Mouse (Mus musculus) olfactory bulb, adult 2 months (tissue): ENCODE data around the gene Gna12.

Source experiments
- CTCF ChIP-seq: fragments of 200-500 bp; IDR thresholded peaks from 2 replicates; pipeline ENCODE4 v1.5.1; 2012; ENCODE audit warnings: low read depth, mild to moderate bottlenecking, low read length, moderate library complexity; ENCODE audit not compliant: insufficient read depth
- POLR2A ChIP-seq: fragments of 200-500 bp; IDR thresholded peaks from 2 replicates; pipeline ENCODE4 v1.6.1; 2012; ENCODE audit warnings: mild to moderate bottlenecking, low read depth, low read length, moderate library complexity; ENCODE audit not compliant: insufficient read depth

- TF ChIP-seq POLR2A (no peak), CTCF (no peak)
Measured at GRCm38 (mm10) chr5:140800288-140800923, 29.8 kb downstream of the Gna12 start.
